Mouse (Mus musculus) duodenum, adult 2 months (tissue): ENCODE results near the gene Ptpn21. TPM values are rescaled to one million over a fixed set of nuclear protein-coding genes. Genes with fewer than 3 reads are reported as not detected.

ENCODE experiments used
- polyA plus RNA-seq: library from polyadenylated mRNA; depleted of rRNA; stranded (reverse); fragments of >200 nt; gene quantifications from 2 replicates; pipeline ENCODE4 v1.2.3, GENCODE M21; 2012; ENCODE audit warnings: low replicate concordance; rRNA removed

The Ptpn21 gene
- 10.5 and 12.1 TPM in 2 replicates for polyA plus RNA-seq

DNA sequence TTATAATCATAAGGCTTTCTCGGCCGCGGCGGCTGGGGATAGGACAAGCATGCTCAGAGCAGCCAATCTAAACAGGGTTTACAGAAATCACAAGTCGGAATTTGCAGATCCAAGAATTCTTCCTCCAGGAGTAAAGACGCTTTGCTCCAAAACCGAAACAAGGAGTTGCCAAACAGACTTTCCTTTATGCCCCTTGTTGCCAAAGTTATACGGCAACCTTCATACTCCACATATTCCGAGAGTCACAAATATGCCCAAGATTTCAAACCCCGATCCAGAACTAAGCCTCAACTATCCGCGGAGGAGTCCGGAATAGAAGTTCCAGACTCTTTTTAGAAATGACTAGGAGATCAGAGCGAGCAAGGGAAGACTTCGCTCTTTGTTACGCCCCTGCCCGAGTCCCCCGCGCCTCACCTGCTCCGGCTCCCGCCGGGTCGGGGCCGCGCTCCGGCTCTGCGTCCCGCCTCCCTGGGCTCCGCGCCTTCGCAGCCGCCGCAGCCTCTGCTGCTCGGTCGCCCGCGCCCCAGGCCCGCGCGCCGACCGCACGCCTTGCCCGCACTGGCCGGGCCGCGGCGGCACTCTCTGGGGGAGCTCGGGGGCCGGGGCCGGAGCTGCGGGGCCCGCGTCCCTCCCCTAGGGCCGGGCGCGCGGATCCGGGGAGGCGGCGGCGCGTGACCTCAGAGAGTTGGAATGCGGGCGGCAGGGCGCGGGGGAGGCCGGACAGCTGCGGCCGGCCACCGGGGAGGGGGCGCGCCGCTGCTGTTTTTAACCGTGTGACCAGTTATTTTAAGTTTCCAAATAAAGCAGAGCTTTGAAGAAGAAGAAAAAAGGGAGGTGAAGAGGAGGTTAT, at the start of gene Ptpn21:
Ptpn21 (minus strand) TSS at position 455 of the 850 bp plus-strand sequence.

DNA sequence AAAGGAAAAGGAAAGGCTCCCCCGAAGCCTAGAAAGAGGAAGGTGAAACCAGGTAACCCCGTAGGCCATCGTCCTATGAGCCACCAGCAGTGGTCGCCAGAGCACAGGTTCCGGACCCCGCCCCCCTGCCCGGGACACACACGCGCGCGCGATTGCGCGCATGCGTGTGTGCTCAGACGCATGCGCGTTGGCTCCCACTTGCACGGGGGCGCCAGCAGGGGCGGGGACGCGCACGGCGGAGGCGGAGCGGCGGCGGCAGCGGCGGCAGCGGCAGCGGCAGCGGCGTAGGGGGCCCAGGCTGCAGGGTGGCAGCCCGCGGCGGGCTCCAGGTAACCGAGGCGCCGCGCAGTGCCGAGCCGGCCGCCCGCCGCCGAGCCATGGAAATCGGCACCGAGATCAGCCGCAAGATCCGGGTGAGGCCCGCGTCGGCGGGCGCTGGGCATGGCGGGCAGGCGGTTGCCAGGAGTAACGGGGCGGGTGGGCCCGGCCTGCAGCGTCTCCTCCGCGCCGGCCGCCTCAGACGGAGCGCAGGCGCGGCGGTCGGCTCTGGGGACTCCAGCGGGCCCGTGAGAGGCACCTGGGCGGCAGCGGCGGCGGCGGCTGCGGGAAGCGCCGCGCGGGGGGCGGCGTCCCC, 9.7 kb upstream of the Ptpn21 start, which contains the start of gene Zc3h14:
Zc3h14 (plus strand) TSS at position 219 of the 634 bp plus-strand sequence.

DNA sequence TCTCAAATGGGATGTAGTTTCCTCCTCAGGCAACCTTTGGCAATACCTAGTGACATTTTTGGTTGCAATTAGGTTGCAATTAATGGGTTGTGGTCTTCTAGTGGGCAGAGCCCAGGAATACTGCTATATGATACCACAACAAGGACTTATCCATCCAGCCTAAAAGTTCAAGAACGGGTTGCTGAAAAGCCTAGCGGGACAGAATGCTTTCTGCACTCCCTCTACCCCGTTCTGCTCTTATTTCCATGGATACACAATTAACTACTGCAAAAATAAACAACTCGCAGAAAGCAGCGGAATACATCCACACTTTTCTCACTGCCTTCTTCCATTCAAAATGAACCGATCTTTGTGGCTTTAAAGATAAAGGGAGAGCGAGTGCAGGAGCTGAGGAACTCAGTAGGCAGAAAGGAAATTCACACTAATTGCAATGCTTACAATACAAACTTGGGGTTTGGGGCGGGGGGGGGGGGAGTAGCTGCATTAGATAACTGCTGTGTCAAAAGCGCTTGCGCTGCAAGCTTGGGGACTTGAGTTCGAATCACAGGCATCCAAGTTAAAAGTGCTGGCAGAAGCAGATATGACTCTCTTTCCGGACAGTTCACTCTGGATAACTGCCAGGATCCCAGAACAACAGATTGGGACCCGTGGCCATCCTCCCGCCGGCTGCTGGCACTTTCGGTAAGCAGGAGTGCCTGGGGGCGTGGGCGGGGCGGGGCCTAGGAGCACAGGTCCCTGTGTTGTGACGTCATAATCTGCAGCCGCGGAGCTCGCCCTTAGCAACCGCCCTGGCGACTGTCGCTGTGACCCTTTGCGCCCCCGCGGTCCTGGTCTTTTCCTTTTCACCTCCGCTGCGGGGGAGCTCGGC, 109.6 kb downstream of the Ptpn21 start, which contains the start of gene Spata7:
Spata7 (plus strand) TSS at position 766 of the 868 bp plus-strand sequence.

Other genes with a start within 250 kb of the Ptpn21 start
- 1.4 and 2.3 TPM in 2 replicates for gene Kcnk10, start 159.1 kb downstream of the Ptpn21 start, polyA plus RNA-seq
- gene Spata7, start 109.2 kb downstream of the Ptpn21 start, polyA plus RNA-seq, result 0.44 and 0.49 TPM in 2 replicates
- gene Zc3h14, start 9.6 kb upstream of the Ptpn21 start, polyA plus RNA-seq, result 5.9 and 7.3 TPM in 2 replicates
- gene Eml5, start 164.1 kb upstream of the Ptpn21 start, polyA plus RNA-seq, result 0.09 and 0.53 TPM in 2 replicates
- gene Ttc8, start 183.2 kb upstream of the Ptpn21 start, polyA plus RNA-seq, result 1.4 and 2.6 TPM in 2 replicates